8 mouse cellular contexts compared by ENCODE assay signal in the genomic region with DNA sequence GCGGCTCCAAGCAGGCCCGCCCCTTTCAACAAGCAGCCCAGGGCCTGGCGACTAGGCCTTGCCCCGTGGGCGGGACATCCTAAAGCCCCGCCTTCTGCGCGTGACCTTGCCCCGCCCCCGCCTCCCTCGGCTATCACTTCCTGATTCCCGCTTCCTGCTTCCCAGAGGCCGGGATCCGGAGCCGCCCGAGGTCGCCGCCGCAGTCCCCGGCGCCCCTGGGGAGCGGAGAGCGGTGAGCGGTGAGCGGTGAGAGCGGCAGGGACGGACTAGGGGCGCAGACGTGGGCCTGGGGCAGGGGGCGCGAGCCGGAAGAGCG. TPM values are rescaled to one million over a fixed set of nuclear protein-coding genes. Genes with fewer than 3 reads are reported as not detected.
A peak's percentile ranks its signal among the peaks of the same experiment; 100 is the strongest.
DNase-seq lines count a peak whose midpoint lies in the region; ATAC-seq lines count a peak whose summit lies in the region.

A gene (plus strand): TSS at position 129 of the 316 bp plus-strand sequence.

- peak within 1 kb of the TSS; percentile 88 for H3K4me3 ChIP-seq in intestine, embryonic 14.5 days (ENCODE audit: low read depth, low read length)

- H3K4me1 ChIP-seq in intestine, embryonic 14.5 days (replicated peaks; ENCODE audit: control insufficient read depth, insufficient read depth, low read length) = peaks cover 17% of the 10 kb centered on the region

- intact Hi-C loops in left cerebral cortex, postnatal 14 days (cut with DNase I) = no loop called here

- DNase-seq in adrenal gland, adult (ENCODE audit: inconsistent age in 2 of 2, low spot score in 1 of 2) = peak; percentile 98 to 100
- DNase-seq in embryo, embryonic 10.5 days (ENCODE audit: low spot score) = peak; percentile 96
- peak; percentile 98 for DNase-seq in gastrocnemius, postnatal 25 days
- DNase-seq in intestine, embryonic 14.5 days (ENCODE audit: low spot score) = peak; percentile 99
- peak; percentile 94 to 95 for DNase-seq in left cerebral cortex, postnatal 14 days (ENCODE audit: low spot score in 2 of 2)
- DNase-seq in mesoderm, embryonic 11.5 days (ENCODE audit: low read depth, low spot score) = peak; percentile 94
- DNase-seq in right cerebral cortex, postnatal 36 days (ENCODE audit: low spot score in 2 of 2) = peak; percentile 92 to 94
- DNase-seq in yolk sac, embryonic 10.5 days (ENCODE audit: low spot score) = peak; percentile 96

- peak within 1 kb of the TSS; percentile 59 for H3K4me2 ChIP-seq in intestine, embryonic 14.5 days (ENCODE audit: low read length)

- H3K27me3 ChIP-seq in intestine, embryonic 14.5 days (replicated peaks; ENCODE audit: control insufficient read depth, insufficient read depth, low read length) = no peaks in the 10 kb centered on the region

- H3K36me3 ChIP-seq in intestine, embryonic 14.5 days (ENCODE audit: control insufficient read depth, insufficient read depth, low read length) = peaks cover 28% of the 10 kb centered on the region

- H3K9ac ChIP-seq in intestine, embryonic 14.5 days (ENCODE audit: low read length) = peak within 1 kb of the TSS; percentile 83

- H3K9me3 ChIP-seq in intestine, embryonic 14.5 days (ENCODE audit: control insufficient read depth, low read length) = no peaks in the 10 kb centered on the region

- under 1% methylated on average over 33 of the region's 33 CpGs for WGBS in intestine, embryonic 14.5 days

- peak within 1 kb of the TSS; percentile 43; the same call in 1 of the 2 replicates for H3K27ac ChIP-seq in intestine, embryonic 14.5 days (ENCODE audit: low read depth)

- peak; percentile 93 for ATAC-seq in intestine, embryonic 14.5 days (replicated peaks; ENCODE audit: low FRiP score, low TSS enrichment, low read depth)

RNA-seq across cellular contexts. Expression of the gene that starts here (rescaled TPM):
- 10 to 100 TPM; 15.9 to 24.1 TPM for total RNA-seq in gastrocnemius, postnatal 25 days (2021)
- polyA plus RNA-seq in intestine, embryonic 14.5 days (2014; fragmentation: Nextera tagmentation; extraction: Ambion mirVana) = 174 and 189 TPM in 2 replicates
- total RNA-seq in left cerebral cortex, postnatal 14 days (2021) = 10 to 100 TPM; 80.7 to 87.5 TPM

Comparison
In these comparisons a context has a peak if more than half of its experiments do, and no peak if none do; other contexts are left out.
1. Peak in every context shown above with its lines: DNase-seq, ATAC-seq, H3K4me3 ChIP-seq and H3K27ac ChIP-seq.